Mouse (Mus musculus) T-cell, adult 2 months (primary cell): ENCODE measurements at regions not wholly inside any gene's neighbourhood (a gene's known extent, or its start where the extent isn't known, plus 50 kb on each side); places are given as distances from the start of the nearest gene placed in this dataset.
A peak's percentile ranks its signal among the peaks of the same experiment; 100 is the strongest.

Source experiments
- DNase-seq: peaks from one replicate; pipeline ENCODE4 v3.0.0; 2022; ENCODE audit warnings: low spot score

DNA sequence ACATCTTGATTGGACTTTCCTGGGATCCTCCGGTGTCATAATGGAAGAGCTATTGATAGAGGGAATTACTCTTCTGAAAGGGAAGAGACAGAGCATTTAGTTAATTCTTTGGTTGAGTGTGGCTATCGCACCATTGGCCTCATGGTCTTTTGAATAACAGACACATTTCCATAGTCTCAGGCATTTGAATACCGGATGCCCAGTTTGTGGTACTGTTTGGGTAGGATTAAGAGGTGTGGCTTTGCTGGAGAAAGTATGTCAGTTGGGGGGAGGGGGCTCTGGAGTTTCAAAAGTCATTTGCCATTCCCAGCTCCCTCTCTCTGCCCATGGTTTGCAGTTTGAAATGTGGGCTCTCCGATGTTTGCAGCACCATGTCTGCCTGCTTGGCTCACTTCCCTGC is 139.4 kb upstream of the Smim15 start:
- no peak for DNase-seq

- no peak for DNase-seq
Measured at GRCm38 (mm10) chr13:107904051-107904740, 140.1 kb upstream of the Smim15 start.

DNA sequence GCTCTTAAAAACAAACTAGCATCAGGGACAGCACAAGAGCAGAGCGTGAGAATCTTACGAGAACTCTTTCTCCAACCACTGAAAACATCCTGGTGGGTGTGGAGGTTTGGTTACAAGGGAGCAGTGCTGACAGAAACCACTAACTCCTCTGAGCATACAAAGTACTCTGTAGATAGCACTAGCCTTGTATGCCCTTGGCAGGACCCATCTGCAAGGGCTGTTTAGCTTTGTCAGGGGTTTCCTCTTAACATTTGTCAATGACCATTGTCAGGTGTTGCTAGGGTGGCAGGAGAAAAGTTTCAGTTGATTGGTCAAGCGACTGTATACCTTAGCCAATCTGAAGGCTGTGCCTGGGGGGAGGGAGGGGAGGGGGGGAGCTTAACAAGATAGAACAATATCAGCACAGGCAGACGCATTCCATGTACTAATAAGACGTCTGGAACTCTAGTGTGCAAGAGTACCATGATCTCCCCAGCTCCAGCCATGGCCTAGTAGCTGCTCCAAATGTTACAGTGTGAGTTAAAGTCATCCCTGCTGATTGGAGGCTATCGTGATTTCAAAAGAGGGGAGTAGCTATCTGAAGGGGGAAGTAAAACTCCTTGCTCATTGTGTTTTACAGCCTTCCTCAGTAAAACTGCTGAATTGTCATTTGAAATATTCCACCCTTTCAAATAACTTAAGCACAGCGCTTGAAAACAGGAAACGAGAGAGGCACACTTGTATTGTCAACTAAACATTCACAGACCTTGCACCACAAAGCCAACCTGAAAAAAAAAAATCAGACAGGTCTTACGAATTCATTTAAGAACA is 140.9 kb upstream of the Smim15 start:
- DNase-seq, result peak; percentile 78

GRCm38 (mm10) chr13:107902800-107903149 is 141.5 kb upstream of the Smim15 start:
- DNase-seq, result no peak

- DNase-seq, result no peak
Measured at GRCm38 (mm10) chr13:107899600-107900229, 144.5 kb upstream of the Smim15 start.

- no peak for DNase-seq
Measured at GRCm38 (mm10) chr13:107897646-107898045, 146.6 kb upstream of the Smim15 start.

DNA sequence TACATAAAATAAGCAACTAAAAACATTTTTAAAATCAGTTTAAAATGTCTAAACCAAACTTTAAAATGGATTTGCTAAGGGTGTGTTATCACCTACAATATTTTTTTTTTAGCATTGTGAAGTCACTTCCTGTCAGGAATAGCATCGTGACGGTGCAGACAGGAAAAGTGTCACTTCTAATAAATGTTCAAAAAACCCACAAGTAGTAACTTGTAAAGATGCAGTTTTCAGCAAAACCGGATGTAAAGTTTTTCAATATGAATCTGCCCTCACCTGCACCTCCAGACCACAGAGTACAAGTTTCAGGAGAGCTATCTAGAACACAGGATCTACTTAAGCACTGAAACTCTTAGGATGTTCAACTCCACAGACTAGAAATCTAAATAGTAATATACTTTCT is 147.1 kb upstream of the Smim15 start:
- DNase-seq, result peak; percentile 52

- no peak for DNase-seq
Measured at GRCm38 (mm10) chr13:107893581-107894183, 150.6 kb upstream of the Smim15 start.

DNA sequence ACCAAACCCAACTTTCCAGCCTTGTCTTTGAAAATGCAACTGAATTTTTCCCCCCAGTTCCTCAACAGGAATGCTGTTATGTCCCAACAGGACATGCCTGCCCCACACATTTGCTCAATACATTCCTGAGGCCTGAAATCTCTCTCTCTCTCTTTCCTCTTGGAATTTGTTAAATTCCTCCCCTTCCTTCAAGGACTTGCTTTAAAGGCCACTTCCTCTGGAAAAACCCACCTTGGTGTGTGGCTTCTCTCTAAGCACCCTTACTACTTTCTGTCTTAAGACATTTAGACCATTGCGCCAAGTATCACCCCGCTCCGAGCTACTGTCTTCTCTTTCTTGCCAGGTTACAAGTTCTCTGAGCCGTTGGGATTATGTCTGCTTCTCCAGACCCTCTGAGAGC is 151.2 kb upstream of the Smim15 start:
- no peak for DNase-seq

- DNase-seq, result no peak
Measured at GRCm38 (mm10) chr13:107891946-107892345, 152.3 kb upstream of the Smim15 start.

- peak; percentile 39 for DNase-seq
Measured at GRCm38 (mm10) chr13:107890866-107891821, 153.1 kb upstream of the Smim15 start.

GRCm38 (mm10) chr13:107889985-107890865 is 154.0 kb upstream of the Smim15 start:
- peak; percentile 100 for DNase-seq

DNA sequence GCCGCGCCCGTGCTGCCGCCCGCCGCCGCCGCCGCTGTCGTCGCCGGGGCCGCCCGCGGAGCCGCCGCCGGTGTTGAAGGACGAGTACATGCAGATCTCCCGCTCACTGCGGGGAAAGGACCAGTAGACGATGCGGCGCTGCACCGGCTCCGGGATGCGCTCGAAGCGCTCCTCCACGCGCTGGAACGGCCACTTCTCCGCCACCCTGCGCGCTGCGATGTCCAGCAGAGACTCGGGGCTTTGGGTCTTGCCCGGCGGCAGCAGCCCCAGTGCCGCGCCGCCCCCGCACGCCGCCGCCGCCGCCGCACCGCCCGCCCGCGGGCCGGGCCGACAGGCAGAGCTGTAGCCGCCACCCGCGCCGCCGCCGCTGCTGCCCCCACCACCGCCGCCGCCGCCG is 154.7 kb upstream of the Smim15 start:
- DNase-seq, result no peak

- DNase-seq, result peak; percentile 38
Measured at GRCm38 (mm10) chr13:107888571-107889451, 155.4 kb upstream of the Smim15 start.

DNA sequence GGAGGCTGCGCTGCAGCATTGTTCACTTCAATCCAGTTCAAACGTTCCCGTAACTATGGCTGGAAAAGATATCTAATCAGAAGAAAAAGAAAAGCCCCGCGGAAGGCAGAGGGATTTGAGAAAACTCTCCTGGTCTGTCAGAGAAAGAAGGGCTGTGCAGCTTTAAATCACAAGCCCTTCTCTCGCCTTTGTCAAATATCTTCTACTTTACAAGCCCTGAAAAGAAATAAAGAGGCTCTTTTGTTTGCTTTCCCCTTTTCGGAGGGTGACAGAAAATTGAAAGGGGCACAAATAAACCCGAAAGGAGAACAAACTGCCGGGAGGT is 156.1 kb upstream of the Smim15 start:
- DNase-seq, result no peak

GRCm38 (mm10) chr13:107887366-107888230 is 156.6 kb upstream of the Smim15 start:
- DNase-seq, result no peak

DNA sequence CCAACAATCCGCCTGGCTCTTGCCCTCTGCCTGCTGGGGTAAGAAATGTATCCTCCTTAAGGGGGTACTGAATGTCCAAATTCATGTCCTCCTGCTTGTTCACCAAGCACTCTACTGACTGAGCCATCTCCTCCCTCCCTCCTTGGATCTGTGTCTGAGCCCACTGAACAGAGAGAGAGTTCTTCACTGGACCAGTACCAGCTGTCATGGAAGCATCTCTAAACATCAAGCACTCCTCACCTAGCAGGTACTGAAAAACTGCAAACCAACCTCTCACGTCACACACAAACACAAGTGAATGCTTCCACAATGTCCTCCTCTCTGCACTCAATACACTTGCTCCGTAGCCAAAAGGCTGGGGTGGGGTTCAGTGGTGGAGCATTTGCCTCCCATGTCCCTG is 159.4 kb upstream of the Smim15 start:
- DNase-seq, result no peak

DNA sequence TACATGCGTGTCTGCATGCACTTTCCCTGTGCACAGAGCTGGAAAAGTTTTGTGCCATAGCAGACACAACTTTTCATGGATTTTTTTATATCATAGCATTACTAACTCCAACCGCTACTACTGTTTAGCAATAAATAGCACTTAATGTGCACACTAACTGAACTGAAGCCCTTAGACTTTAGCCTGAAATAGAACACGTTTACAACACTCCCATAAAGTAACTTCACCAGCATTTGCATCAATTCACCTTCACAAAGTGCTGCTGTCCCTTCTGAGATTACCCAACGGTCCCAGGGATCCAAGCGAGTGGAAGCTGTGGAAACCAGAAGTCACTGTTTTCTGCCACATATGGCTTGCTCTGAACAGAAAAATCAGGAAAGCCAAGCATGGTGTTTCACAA is 161.9 kb upstream of the Smim15 start:
- no peak for DNase-seq

- no peak for DNase-seq
Measured at GRCm38 (mm10) chr13:107880551-107880950, 163.7 kb upstream of the Smim15 start.
